Mouse (Mus musculus) frontal cortex, adult 2 months (tissue): ENCODE measurements around the gene Mapkap1. TPM values are rescaled to one million over a fixed set of nuclear protein-coding genes. Genes with fewer than 3 reads are reported as not detected.

Source experiments
- DNase-seq, 2 experiments: peaks; one replicate each; pipeline ENCODE4 v3.0.0; 2022; ENCODE audit warnings: low spot score in 1 of 2; ENCODE audit errors: extremely low spot score in 1 of 2
- polyA plus RNA-seq: library from polyadenylated mRNA; depleted of rRNA; stranded (reverse); fragments of >200 nt; gene quantifications from 2 replicates; pipeline ENCODE4 v1.2.3, GENCODE M21; 2012; rRNA removed

The Mapkap1 gene
- polyA plus RNA-seq = 54.8 and 58.1 TPM in 2 replicates

GRCm38 (mm10) chr2:34406601-34407464, at the start of gene Mapkap1:
Gene Mapkap1, plus strand, starts transcription at chr2:34406771.
- DNase-seq = peak; percentile 94 to 98

GRCm38 (mm10) chr2:34363678-34364077, 42.9 kb upstream of the Mapkap1 start:
- peak in 1 of 2 experiments; percentile 5 for DNase-seq

- DNase-seq = no peak
Observed at GRCm38 (mm10) chr2:34367024-34367423, 39.5 kb upstream of the Mapkap1 start.

DNA sequence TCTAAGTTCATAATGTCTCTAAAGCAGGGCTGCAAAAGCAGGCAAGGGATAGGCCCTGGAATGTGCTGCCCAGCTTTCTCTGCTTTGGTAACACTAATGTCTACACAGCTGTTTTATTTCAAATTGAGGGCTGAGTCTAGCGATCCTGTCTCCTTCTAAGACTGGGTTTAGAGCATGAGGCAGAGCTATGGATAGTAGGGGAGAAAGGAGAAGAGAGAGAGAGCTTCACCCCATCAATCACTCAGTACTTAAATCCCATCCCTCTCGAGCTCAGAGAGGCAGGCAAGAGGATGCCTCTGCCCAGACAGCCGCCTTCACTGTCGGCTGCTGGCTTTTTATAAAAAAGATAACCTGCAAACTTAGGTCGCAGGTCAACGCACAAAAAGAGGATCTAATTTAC, 38.2 kb upstream of the Mapkap1 start:
- no peak for DNase-seq

DNA sequence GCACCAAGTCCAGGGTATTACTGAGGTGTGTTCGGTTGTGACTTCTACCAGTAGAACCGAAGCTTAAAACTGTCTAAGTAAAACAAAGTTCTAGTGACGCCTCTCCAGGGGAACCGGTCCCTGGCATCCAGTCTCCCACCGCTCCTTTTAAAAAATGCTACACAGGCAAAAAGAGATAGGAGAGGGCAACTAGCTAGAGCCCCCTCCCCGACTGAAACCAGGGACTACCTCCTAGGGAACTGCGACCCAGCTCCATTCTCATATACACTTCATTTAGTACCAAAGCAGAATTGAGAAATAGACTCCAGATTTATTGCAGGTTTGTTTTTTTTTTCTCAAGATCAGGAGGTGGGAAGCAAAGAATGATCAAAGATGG, 36.2 kb upstream of the Mapkap1 start:
- no peak for DNase-seq

DNA sequence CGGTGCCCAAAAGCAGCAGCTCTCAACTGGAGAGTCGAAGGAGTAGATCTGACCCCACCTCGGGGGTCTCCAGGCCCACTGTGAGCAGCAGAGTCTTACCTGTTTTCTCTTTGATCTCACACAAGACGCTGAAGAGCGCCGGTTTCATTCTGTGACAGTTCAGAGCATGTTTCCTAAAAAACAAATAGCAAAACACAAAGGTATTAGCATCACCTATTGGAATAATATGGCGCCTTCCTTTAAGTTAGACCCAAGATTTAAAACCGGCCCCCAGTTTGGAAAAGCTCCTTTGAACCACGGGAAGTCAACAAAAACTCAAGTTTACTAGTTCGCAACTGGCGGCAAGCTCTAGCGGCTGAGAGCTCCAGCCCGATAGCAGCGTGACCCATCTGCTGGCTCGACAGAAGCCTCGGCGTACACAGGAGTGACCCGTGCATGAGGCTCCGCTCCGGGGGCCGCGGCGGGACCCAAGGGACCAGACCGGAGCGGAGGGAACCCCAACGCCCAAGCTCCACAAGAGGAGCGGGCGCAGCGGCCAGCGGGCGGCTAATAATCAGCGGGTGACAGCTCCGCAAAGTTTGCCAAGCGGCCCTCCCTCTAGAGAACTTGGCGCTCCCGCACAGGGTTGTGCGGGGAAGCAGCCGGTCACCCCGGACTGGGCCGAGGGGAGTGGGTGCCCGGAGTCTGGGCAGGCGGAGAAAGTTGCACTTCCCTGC, 35.7 kb upstream of the Mapkap1 start:
- no peak for DNase-seq

DNA sequence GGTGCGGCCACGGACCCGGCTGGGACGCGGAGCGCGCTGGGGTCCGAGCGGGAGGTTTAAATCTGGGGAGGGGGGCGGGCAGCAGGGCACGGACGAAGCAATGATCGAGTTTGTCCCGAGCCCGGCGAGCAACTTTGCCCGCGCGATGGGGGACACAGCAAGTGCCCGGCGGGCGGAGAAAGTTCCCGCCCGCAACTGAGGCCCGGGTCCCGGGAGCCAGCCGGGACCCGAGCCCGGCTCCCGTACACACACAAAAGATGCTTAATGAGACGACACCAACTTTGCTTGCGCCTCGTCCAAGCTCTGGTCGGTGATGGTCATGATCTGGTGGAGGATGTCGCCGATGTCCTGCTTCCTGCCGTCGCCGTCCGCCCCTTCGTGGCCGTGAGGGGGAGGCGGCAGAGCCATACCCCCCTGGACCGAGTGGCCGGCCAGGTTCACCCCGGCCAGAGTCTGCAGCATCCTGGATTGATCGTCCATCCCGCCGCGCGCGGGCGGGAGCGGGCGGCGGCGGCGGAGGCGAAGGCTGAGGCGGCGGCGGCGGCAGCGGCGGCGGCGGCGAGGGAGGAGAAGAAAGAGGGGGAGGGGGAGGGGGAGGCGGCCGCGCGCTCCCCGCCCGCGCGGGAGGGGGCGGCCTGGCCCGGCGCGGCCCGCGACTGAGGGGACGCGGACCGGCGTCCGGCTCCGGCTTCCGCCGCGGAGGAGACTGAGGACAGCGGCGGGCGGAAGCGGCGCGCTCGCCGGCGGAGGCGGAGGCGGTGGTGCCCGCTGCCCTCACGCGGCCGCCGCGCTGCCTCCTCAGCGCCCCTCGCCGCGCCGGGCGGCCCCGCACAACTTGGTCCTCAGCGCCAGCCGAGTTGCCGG, 34.9 kb upstream of the Mapkap1 start:
- no peak for DNase-seq

DNA sequence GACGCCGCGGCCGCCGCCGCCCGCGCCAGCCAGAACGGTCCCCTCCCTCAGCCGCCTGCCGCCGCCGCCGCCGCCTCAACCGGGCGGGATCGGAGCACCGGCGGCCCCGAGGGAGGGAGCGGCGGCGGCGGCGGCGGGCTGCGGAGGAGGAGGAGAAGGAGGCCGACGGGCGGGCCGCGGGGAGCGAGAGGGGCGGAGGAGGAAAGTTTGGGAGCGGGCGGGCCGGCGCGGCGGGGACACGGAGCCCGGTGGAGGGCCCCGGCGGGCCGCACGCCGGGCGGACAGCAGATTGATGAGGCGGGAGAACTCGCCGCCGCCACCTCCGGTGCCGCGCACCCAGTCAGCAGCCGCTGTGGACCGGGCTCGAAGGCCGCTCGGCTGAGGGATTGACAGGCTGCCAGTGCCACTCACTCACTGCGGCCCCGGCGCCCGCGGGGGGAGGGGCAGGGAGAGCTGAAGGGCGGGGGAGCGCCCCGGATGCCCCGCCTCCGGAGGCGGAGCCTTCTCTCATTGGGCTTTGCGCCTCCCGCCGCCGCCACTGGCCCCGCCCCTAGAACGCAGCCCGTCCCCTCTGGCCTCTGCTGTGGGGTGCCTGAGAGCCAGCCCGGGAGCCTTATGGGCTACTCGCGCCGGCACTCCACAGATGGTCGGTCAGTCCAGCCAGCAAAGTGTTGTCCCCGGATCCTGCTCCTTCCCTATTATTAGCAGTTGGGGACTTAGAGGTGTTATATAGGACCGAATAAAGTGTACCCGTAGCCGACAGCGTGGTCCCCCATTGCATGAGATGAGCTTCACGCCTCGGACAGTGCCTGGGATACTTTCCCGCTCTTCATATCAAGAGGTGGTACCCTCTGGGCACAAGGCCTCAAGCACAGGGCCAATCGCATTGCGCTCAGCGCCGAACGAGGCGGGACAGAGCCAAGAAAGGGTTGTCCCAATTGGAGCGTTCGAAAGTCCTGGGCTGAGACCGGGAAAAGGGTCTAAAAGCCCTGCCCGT, 34.0 kb upstream of the Mapkap1 start, which contains the start of gene Pbx3:
Gene Pbx3, minus strand, starts transcription at position 838 of the 997 bp plus-strand sequence.
- peak; percentile 71 to 91 for DNase-seq

DNA sequence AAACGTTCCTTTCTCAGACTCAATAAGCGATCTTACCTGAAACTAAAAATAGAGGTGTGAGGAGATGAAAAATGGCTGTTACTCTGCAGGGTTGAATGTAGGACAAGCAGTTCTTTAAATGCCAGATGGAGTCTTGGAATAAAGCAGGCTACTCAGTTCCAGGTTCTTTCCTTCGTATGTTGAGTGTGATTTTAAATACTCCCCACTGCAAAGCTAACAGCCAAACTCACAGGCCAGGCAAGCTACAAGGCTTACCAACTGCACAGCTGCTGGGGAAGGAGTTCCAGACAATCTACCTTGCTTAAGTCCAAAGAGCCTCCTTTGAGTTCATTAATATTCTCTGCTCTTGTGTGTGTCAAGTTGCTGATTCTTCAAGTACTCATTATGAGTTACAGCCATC, 32.7 kb upstream of the Mapkap1 start:
- DNase-seq = no peak

GRCm38 (mm10) chr2:34374349-34374748, 32.2 kb upstream of the Mapkap1 start:
- no peak for DNase-seq

GRCm38 (mm10) chr2:34378930-34379329, 27.6 kb upstream of the Mapkap1 start:
- no peak for DNase-seq

DNA sequence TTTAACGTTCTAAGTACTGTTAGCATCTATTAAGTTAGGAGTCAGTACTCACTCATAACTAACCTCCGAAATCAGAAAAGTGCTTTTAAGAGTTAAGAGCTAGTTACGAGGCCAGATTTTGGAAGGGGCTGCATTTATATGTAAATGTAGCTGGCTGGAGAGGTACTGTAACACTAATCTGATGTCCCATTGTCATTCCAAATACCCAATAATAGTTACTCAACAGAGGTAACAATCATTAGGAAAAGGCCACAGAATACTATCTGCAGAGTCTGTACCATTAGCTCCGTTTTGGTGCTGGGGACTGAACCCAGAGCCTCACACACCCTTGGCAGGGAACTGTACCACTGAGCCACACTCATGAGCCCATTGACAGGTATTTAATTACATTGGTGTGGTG, 7.0 kb upstream of the Mapkap1 start:
- DNase-seq = no peak

GRCm38 (mm10) chr2:34407596-34407995, 1.0 kb downstream of the Mapkap1 start:
- no peak for DNase-seq

DNA sequence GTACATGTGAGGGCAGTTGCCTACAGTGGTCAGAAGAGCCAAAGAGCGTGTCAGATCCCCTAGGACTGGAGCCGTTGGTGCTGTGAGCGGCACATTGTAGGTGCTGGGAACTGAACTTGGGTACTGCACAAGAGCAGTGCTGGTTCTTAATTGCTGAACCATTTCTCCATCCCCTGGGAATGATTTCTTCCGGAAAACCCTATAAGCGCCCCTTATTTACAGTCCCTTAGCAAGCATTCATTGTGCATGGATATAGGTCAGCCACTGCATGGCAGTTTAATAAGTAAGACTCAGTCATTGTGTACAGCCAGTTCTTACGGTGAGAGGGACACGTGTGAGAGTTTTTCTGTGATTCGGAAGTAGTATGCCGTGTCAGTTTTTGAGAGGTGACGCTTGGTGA, 1.8 kb downstream of the Mapkap1 start:
- no peak for DNase-seq

- no peak for DNase-seq
Observed at GRCm38 (mm10) chr2:34409741-34410340, 3.3 kb downstream of the Mapkap1 start.

DNA sequence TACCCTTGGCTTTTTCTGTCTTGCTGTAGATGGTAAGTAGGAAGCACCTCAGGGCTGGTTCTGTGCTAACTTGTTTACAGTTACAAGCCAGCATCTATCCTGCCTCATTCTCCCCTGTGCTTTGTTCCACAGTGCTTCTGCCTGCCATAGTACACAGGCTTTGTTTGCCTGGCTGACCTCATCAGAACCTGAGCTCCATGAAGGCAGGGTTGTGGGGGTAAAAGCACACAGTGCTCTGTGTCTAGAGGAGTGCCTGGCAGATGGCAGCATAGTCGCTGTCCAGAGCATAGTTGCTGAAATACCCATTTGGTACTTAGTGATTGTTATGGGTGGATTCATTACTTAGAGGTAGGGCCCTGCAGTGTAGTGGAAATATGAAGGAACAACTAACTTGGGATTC, 13.7 kb downstream of the Mapkap1 start:
- DNase-seq = no peak

DNA sequence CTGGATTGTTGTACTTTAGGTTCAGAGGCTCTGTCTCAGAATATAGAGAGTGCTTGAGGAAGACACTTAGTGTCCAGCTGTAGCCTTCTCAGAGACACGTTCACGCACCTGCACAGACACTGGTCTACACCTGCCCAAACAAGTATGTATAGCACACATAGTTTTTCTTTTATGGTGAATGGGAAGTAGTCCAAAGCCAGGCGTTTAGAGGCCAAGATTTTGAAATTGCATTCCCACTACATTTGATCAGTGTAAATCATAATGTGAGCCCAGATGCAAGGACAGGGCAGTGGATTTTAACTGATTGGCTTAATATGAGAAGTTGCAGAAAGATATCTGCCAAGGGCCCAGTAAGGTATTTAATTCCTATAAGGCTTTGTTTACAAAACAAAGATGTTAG, 17.6 kb downstream of the Mapkap1 start:
- DNase-seq = no peak

DNA sequence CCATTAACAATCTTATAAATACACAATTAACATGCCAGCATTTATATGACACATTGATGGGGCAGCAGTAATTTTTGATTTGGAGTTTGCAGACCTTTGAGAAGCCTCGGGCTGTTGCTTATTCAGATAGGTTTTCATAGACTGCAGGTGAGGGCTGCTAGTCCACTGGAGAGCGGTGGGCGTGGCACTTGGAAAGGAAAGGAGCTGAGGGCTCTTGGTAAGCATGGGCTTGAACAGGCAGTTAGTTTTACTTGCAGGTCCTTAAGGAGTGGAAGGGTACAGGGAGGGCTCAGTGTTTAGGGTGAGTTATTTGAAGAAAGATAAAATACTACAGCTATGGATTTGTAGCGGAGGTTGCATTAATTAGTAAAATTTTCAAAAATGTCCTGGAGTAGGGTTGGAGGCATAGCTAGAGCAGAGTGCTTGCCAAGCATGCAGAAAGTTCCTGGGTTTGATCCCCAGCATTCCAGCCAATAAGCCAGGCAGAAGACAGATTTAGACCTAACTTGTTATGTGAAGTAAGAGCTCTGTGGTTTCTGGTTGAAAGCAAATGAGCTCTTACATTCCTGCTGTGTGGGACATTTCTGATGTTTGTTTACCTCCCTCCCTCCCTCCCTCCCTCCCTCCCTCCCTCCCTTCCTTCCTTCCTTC, 19.1 kb downstream of the Mapkap1 start:
- DNase-seq = no peak

DNA sequence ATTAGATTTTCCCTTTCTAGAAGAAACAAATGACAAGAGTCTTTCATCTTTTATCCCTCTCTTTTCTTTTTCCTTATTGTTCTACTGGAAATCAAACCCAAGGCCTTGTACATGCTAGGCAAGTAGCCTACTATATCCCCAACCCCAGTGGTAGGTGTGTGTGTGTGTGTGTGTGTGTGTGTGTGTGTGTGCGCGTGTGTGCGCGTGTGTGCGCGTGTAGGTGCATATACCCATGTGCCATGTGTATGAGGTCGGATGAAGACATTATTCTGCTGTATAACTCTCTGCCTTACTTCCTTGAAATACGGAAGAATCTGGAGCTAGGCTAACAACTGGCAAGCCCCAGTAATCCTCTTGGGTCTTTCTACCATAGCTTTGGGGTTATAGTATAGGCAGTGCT, 24.1 kb downstream of the Mapkap1 start:
- DNase-seq = no peak
